Mouse (Mus musculus) neural tube, embryonic 11.5 days (tissue): ENCODE data around the gene Rdm1. TPM values are rescaled to one million over a fixed set of nuclear protein-coding genes. Genes with fewer than 3 reads are reported as not detected.
A peak's percentile ranks its signal among the peaks of the same experiment; 100 is the strongest.
"Not testable (repeated sequence)": the region's sequence is repeated elsewhere in the genome, so short reads cannot be mapped to it uniquely, and the experiment has no call there.

Source experiments
- ATAC-seq: fragments of 200-750 bp; cut with Nextera tagmentation; 2 replicates; pipeline ENCODE4 v1.8.0; 2017; ENCODE audit warnings: moderate number of reproducible peaks, mild to moderate bottlenecking, moderate TSS enrichment, moderate library complexity; ENCODE audit not compliant: insufficient read depth, low FRiP score, low TSS enrichment
- DNase-seq: peaks from one replicate; pipeline ENCODE4 v3.0.0-alpha.2; 2015; ENCODE audit warnings: low spot score
- H3K27ac ChIP-seq: fragments of 300-500 bp; sonication (generic); 2 replicates; pipeline ENCODE4 v1.5.1; 2014; ENCODE audit warnings: low read depth, mild to moderate bottlenecking, low read length
- H3K27me3 ChIP-seq: fragments of 300-500 bp; sonication (generic); 2 replicates; pipeline ENCODE4 v1.6.1; 2014; ENCODE audit warnings: mild to moderate bottlenecking, low read length, mixed read lengths; ENCODE audit not compliant: control insufficient read depth, insufficient read depth
- H3K36me3 ChIP-seq: fragments of 300-500 bp; sonication (generic); 2 replicates; pipeline ENCODE4 v1.6.1; 2014; ENCODE audit warnings: mild to moderate bottlenecking, low read length, moderate library complexity, mixed read lengths; ENCODE audit not compliant: control insufficient read depth, insufficient read depth
- H3K4me1 ChIP-seq: fragments of 300-500 bp; sonication (generic); 2 replicates; pipeline ENCODE4 v1.6.1; 2014; ENCODE audit warnings: low read length, mixed read lengths; ENCODE audit not compliant: control insufficient read depth, insufficient read depth
- H3K4me2 ChIP-seq: fragments of 300-500 bp; sonication (generic); 2 replicates; pipeline ENCODE4 v1.6.1; 2014; ENCODE audit warnings: low read depth, mild to moderate bottlenecking, moderate library complexity
- H3K4me3 ChIP-seq: fragments of 300-500 bp; sonication (generic); 2 replicates; pipeline ENCODE4 v1.5.1; 2014; ENCODE audit warnings: low read depth, low read length
- H3K9ac ChIP-seq: fragments of 300-500 bp; sonication (generic); 2 replicates; pipeline ENCODE4 v1.6.1; 2014; ENCODE audit warnings: mild to moderate bottlenecking, low read length
- H3K9me3 ChIP-seq: fragments of 300-500 bp; sonication (generic); 2 replicates; pipeline ENCODE4 v1.6.1; 2016; ENCODE audit warnings: low read length; ENCODE audit not compliant: control insufficient read depth
- WGBS: fragments of 180-500 bp; shearing (Covaris S2); extraction: QIAGEN DNeasy Blood & Tissue Kit; methylation state at CpG from one replicate; pipeline ENCODE4 v1.1.7; 2014; 5-methylcytosine and 5-hydroxymethylcytosine counted together
- polyA plus RNA-seq: library from polyadenylated mRNA; unstranded; fragments of >200 nt; fragmentation: Nextera tagmentation; extraction: Ambion mirVana; gene quantifications from 2 replicates; pipeline ENCODE4 v1.2.1, GENCODE M21; 2014

The Rdm1 gene
- polyA plus RNA-seq, 1 experiment from 2014 or later: 24.1 TPM

- H3K4me3 ChIP-seq: no peak overlapping the region
- H3K4me1 ChIP-seq: no peaks in the 10 kb centered on the region
- DNase-seq (no peak), ATAC-seq (no peak)
- no peaks in the 10 kb centered on the region for H3K27me3 ChIP-seq
- no peaks in the 10 kb centered on the region for H3K9me3 ChIP-seq
- H3K27ac ChIP-seq: no peak overlapping the region
- H3K9ac ChIP-seq: no peak overlapping the region
- no peak overlapping the region for H3K4me2 ChIP-seq
- 59% methylated on average over 5 of the region's 5 CpGs for WGBS
- no peaks in the 10 kb centered on the region for H3K36me3 ChIP-seq
Observed at GRCm38 (mm10) chr11:101642931-101643330, 15.9 kb downstream of the Rdm1 start.

DNA sequence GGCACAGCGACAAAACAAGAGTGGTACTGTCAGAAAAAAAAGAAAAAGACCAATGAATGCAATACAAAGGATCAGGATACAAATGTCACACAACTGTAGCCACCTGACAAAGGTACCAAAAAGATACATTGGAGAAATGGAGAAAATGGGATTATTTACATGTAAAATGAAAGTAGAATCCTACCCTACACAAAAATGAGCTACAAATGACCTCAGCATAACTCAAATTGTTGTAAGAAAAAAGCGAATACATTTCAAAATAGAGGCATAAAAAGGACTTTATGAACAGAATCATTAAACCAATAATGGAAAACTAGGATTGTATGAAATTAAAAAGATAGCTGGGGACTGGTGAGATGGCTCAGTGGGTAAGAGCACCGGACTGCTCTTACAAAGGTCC is 17.6 kb downstream of the Rdm1 start:
- DNase-seq (no peak), ATAC-seq (no peak)
- no peaks in the 10 kb centered on the region for H3K27me3 ChIP-seq
- no peaks in the 10 kb centered on the region for H3K9me3 ChIP-seq
- no peak overlapping the region for H3K27ac ChIP-seq
- H3K4me3 ChIP-seq: no peak overlapping the region
- no peaks in the 10 kb centered on the region for H3K4me1 ChIP-seq
- no peak overlapping the region for H3K9ac ChIP-seq
- H3K36me3 ChIP-seq: no peaks in the 10 kb centered on the region
- no peak overlapping the region for H3K4me2 ChIP-seq
- WGBS: 60% methylated on average over 3 of the region's 3 CpGs

DNA sequence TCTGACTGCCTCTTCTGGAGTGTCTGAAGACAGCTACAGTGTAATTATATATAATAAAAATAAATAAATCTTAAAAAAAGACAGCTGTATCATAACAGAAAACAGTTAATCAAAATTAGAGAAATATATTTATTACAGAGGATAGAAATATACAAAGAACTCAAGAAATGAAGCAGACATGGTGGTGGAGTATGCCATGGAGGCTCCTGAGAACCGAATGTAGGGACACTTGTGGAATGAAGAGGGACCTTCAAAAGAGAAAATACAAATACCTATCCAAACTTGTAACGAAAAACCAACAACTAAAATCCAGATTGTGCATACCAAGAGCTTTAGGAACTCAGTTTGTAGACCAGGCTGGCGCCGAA is 18.0 kb downstream of the Rdm1 start:
- not testable (repeated sequence) for H3K4me3 ChIP-seq, H3K27ac ChIP-seq, H3K4me2 ChIP-seq, H3K27me3 ChIP-seq, H3K36me3 ChIP-seq, H3K4me1 ChIP-seq, ATAC-seq, H3K9me3 ChIP-seq, DNase-seq, H3K9ac ChIP-seq
- WGBS: 2% methylated on average over 4 of the region's 4 CpGs

GRCm38 (mm10) chr11:101645411-101646282 is 18.7 kb downstream of the Rdm1 start:
- Histone ChIP-seq H3K27ac (peak overlapping the region; percentile 79), H3K4me3 (0 out of 2 replicates have a peak overlapping the region, but pooled peaks have one; percentile 12), H3K4me2 (peak overlapping the region; percentile 33), H3K9ac (peak overlapping the region; percentile 54)
- ATAC-seq (peak; percentile 72), DNase-seq (peak; percentile 88)
- H3K9me3 ChIP-seq, H3K36me3 ChIP-seq, H3K4me1 ChIP-seq, H3K27me3 ChIP-seq: not testable (repeated sequence)
- under 1% methylated on average over 43 of the region's 56 CpGs for WGBS

DNA sequence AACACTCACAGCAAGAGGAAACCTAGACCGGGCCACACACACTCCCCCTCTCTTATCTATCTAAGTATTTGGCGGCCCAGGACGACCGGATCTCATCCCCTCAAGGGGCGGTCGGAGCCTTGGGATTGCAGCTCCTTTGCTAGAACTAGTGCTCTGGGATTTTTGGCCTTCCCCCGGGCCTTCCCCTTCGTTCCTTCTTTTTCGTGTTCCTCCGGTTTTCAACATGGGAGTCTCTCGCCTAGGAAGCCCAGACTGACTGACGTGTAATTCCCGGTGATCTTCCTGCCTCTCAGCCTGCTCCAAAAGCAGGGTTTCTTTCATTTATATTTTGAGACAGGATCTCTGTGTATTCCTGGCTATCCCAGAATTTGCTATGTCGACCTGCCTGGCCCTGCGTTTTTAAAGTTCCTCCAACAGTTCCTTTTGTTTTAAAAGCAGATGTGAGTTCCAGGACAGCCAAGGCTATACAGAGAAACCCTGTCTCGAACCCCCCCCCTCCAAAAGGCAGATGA is 19.3 kb downstream of the Rdm1 start:
- not testable (repeated sequence) for ATAC-seq, H3K4me1 ChIP-seq, H3K9me3 ChIP-seq, H3K27me3 ChIP-seq, H3K36me3 ChIP-seq, DNase-seq
- H3K27ac ChIP-seq: peak overlapping the region; percentile 79
- H3K4me3 ChIP-seq: 0 out of 2 replicates have a peak overlapping the region, but pooled peaks have one; percentile 12
- peak overlapping the region; percentile 33 for H3K4me2 ChIP-seq
- WGBS: 17% methylated on average over 14 of the region's 16 CpGs
- peak overlapping the region; percentile 54 for H3K9ac ChIP-seq

- not testable (repeated sequence) for H3K4me3 ChIP-seq, ATAC-seq, H3K27me3 ChIP-seq, H3K4me1 ChIP-seq, H3K4me2 ChIP-seq, H3K9ac ChIP-seq, DNase-seq, H3K36me3 ChIP-seq, H3K9me3 ChIP-seq, H3K27ac ChIP-seq
- WGBS: 94% methylated on average over 10 of the region's 10 CpGs
Observed at GRCm38 (mm10) chr11:101647093-101647492, 20.1 kb downstream of the Rdm1 start.

DNA sequence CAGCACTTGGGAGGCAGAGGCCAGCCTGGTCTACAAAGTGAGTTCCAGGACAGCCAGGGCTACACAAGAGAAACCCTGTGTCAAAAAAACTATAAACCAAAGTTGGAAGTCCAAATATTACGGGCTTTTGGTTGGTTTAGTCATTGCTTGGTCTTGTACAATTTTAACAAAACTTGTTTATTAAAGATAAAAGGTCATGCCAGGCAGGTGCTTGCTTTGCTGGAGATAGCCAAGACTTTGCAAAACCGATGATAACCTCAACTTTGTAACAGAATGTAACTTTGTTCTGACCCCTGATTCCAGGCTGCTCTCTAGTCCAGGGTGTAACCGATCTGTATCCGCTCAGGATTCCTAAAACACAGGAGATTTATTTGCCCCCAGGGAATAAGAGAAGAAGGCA is 29.4 kb downstream of the Rdm1 start:
- 82% methylated on average over 4 of the region's 4 CpGs for WGBS
- Histone ChIP-seq H3K27ac (no peak overlapping the region), H3K9me3 (no peaks in the 10 kb centered on the region), H3K4me3 (no peak overlapping the region), H3K27me3 (no peaks in the 10 kb centered on the region), H3K9ac (no peak overlapping the region), H3K4me2 (no peak overlapping the region), H3K36me3 (no peaks in the 10 kb centered on the region), H3K4me1 (no peaks in the 10 kb centered on the region)
- no peak for ATAC-seq
- no peak for DNase-seq

DNA sequence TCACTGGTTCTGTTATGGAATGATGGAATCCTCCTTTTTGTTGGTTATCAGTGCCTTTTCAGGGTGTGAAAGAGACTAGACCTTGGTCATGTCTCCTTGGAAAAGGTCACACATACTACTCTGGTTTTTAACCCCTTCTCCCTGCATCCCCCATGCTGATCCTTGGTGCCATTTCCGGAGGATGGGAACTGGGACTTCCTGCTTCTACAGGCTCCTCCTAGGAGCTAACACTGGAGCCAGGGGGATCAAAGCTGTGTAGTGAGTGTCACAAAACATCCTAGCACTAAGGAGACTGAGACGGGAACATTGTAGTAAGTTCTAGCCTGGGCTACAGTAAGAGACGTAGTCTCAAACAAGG is 30.5 kb downstream of the Rdm1 start:
- Histone ChIP-seq H3K36me3 (no peaks in the 10 kb centered on the region), H3K27ac (peak overlapping the region; percentile 96), H3K4me1 (no peaks in the 10 kb centered on the region), H3K4me2 (peak overlapping the region; percentile 37), H3K9me3 (no peaks in the 10 kb centered on the region), H3K4me3 (peak overlapping the region; percentile 12; the same call in 1 of the 2 replicates), H3K9ac (peak overlapping the region; percentile 72), H3K27me3 (no peaks in the 10 kb centered on the region)
- no peak for DNase-seq
- no peak for ATAC-seq
- 6% methylated on average over 3 of the region's 3 CpGs for WGBS
